Mouse (Mus musculus) midbrain, embryonic 14.5 days (tissue): Measurements from ENCODE around the gene Gm45808. TPM values are rescaled to one million over a fixed set of nuclear protein-coding genes. Genes with fewer than 3 reads are reported as not detected.
"Not testable (repeated sequence)": the region's sequence is repeated elsewhere in the genome, so short reads cannot be mapped to it uniquely, and the experiment has no call there.

Source experiments
- ATAC-seq: fragments of 200-750 bp; cut with Nextera tagmentation; 2 replicates; pipeline ENCODE4 v1.8.0; 2017; ENCODE audit warnings: moderate number of reproducible peaks, moderate library complexity; ENCODE audit not compliant: low FRiP score, low TSS enrichment
- DNase-seq: peaks from one replicate; pipeline ENCODE4 v3.0.0-alpha.2; 2015
- H3K27ac ChIP-seq: fragments of 300-500 bp; sonication (generic); replicated peaks from 2 replicates; pipeline ENCODE4 v1.5.1; 2014; ENCODE audit warnings: mild to moderate bottlenecking, low read depth, low read length, moderate library complexity
- H3K27me3 ChIP-seq: fragments of 300-500 bp; sonication (generic); 2 replicates; pipeline ENCODE4 v1.6.1; 2014; ENCODE audit warnings: low read length, control low read depth, mixed read lengths; ENCODE audit not compliant: control insufficient read depth, insufficient read depth
- H3K36me3 ChIP-seq: fragments of 300-500 bp; sonication (generic); 2 replicates; pipeline ENCODE4 v1.6.1; 2014; ENCODE audit warnings: low read length, control low read depth; ENCODE audit not compliant: control insufficient read depth, insufficient read depth
- H3K4me1 ChIP-seq: fragments of 300-500 bp; sonication (generic); 2 replicates; pipeline ENCODE4 v1.6.1; 2014; ENCODE audit warnings: mild to moderate bottlenecking, antibody characterized with exemption, low read length, control low read depth; ENCODE audit not compliant: control insufficient read depth, insufficient read depth
- H3K4me2 ChIP-seq: fragments of 300-500 bp; sonication (generic); 2 replicates; pipeline ENCODE4 v1.6.1; 2014; ENCODE audit warnings: mild to moderate bottlenecking, low read length, moderate library complexity
- H3K4me3 ChIP-seq: fragments of 300-500 bp; sonication (generic); replicated peaks from 2 replicates; pipeline ENCODE4 v1.5.1; 2014; ENCODE audit warnings: low read depth, low read length
- H3K9ac ChIP-seq: fragments of 300-500 bp; sonication (generic); replicated peaks from 2 replicates; pipeline ENCODE4 v1.6.1; 2014; ENCODE audit warnings: mild to moderate bottlenecking, low read length, moderate library complexity
- H3K9me3 ChIP-seq: fragments of 300-500 bp; sonication (generic); 2 replicates; pipeline ENCODE4 v1.6.1; 2016; ENCODE audit warnings: low read length, control low read depth, mixed read lengths; ENCODE audit not compliant: control insufficient read depth
- WGBS: fragments of 180-500 bp; shearing (Covaris S2); extraction: QIAGEN DNeasy Blood & Tissue Kit; methylation state at CpG from one replicate; pipeline ENCODE4 v1.1.7; 2014; 5-methylcytosine and 5-hydroxymethylcytosine counted together
- polyA plus RNA-seq: library from polyadenylated mRNA; unstranded; fragments of >200 nt; fragmentation: Nextera tagmentation; extraction: Ambion mirVana; gene quantifications from 2 replicates; pipeline ENCODE4 v1.2.1, GENCODE M21; 2014

Gene Gm45808
- polyA plus RNA-seq, 1 experiment from 2014 or later: not detected

DNA sequence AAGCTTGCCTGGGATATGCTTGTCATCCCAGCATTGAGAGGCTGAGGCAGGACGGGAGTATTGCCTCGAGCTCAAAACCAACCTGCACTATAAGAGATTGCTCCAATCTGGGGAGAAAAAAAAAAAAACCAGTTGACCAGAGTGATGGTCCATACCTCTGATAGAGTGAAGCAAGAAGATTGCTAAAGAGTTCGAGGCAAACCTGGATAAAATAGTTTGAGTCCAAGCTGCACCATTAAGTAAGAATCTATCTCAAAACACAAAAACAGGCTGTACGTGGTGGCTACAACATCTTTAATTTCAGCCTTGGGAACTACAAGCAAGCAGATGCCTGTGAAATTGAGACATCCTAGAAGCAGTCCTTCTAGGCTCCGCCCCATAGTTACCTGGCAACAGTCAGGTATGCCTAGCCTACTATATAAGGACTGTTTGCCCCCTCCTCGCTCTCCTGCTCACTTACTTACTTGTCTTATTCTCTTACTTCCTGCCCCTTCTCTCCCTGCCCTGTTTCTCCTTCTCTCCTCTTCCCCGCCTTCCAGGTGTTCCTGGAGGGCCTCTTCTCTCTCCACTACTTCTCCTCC is 19.4 kb downstream of the Gm45808 start:
- Histone ChIP-seq H3K27me3 (no peaks in the 10 kb centered on the region), H3K9me3 (no peaks in the 10 kb centered on the region), H3K27ac (no peak overlapping the region), H3K4me1 (peaks cover 12% of the 10 kb centered on the region), H3K4me3 (peak overlapping the region; percentile 84), H3K36me3 (peaks cover 27% of the 10 kb centered on the region), H3K4me2 (peak overlapping the region; percentile 95), H3K9ac (no peak overlapping the region; the same call in 1 of the 2 replicates)
- no peak for DNase-seq
- ATAC-seq: peak; percentile 61
- 31% methylated on average over 7 of the region's 7 CpGs for WGBS

DNA sequence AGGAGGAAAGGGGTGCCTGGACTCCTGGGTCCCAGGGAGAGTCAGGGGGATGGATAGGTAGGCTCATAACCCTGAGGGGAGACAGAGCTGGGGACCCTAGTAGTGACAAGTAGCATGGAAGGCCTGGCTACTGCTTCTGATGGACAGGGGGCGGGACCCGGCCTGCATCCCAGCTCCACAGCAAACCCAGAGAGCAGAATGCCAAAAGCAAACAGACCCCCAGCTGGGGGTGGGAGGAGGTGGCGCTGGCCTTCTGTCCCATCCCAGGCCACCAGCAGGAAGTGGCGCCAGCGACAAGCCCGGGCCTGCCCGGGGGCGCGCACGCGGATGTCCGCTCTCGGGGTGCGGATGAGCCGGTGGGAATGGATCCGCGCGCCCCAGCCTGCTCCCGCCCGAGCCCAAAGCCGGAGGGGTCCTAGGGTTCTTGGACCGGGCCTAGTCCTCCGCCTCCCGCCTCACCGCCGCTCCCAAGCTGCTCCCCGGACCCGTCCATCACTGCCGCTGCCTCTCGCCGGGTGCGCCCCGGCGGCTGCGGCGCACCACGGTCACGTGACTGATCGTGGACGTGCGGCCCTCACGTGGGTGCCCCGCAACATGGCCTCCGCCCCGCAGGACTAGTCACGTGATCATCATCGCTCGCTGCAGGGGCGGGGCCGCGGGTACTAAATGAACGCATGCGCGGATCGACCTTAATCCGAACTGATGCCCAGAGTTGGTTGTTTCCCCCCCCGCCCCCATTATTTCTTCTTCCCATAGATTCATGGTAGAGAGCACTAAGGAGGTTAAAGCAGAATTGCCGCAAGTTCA is 20.1 kb downstream of the Gm45808 start, which contains the start of gene Bax:
TSS of gene Bax (minus strand) at position 616 of the 807 bp plus-strand sequence.
- Histone ChIP-seq H3K4me2 (peak within 1 kb of the TSS; percentile 95), H3K4me3 (peak within 1 kb of the TSS; percentile 84), H3K9ac (peak within 1 kb of the TSS; percentile 84), H3K36me3 (peaks cover 33% of the 10 kb centered on the region), H3K9me3 (no peaks in the 10 kb centered on the region), H3K27ac (peak within 1 kb of the TSS; percentile 77), H3K4me1 (peaks cover 12% of the 10 kb centered on the region), H3K27me3 (no peaks in the 10 kb centered on the region)
- under 1% methylated on average over 58 of the region's 58 CpGs for WGBS
- ATAC-seq: peak; percentile 87
- DNase-seq: peak; percentile 100

DNA sequence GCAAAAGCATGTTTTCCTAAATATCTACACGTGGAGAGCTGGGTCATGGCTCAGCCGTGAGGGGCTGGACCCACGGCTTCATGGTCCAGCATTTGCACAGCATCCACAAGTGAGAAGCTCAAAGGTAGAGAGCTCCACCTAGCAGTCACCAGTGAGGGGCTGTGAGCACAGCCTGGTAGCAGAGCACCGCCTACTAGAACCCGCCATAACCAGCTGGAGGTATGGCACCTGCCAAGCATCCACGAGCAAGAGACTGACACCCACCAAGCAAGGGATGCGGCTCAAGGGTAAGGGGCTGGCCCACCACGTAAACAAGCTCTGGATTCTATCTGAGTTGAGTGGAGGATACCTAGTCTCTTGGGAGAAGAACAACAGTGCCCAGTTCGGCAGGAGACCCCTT is 21.1 kb downstream of the Gm45808 start:
- H3K36me3 ChIP-seq: peaks cover 34% of the 10 kb centered on the region
- peak overlapping the region; percentile 84 for H3K9ac ChIP-seq
- peaks cover 18% of the 10 kb centered on the region for H3K4me1 ChIP-seq
- peak overlapping the region; percentile 84 for H3K4me3 ChIP-seq
- no peaks in the 10 kb centered on the region for H3K27me3 ChIP-seq
- H3K27ac ChIP-seq: no peak overlapping the region
- WGBS: 80% methylated on average over 9 of the region's 9 CpGs
- H3K4me2 ChIP-seq: peak overlapping the region; percentile 95
- DNase-seq (no peak), ATAC-seq (no peak)
- H3K9me3 ChIP-seq: no peaks in the 10 kb centered on the region

DNA sequence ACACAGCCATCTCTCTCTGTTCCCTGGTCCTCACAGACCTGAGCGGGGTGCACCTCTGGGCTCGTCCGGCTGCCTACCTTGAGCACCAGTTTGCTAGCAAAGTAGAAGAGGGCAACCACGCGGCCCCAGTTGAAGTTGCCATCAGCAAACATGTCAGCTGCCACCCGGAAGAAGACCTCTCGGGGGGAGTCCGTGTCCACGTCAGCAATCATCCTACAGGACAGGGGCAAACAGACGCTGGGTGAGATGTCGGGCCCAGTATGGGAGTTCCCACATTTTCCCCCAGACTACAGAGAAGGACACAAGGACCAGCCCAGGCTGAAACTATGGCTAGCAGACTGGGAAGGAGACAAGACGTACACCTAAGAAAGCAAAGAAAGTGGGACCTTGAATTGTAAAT is 21.5 kb downstream of the Gm45808 start:
- WGBS: 97% methylated on average over 12 of the region's 12 CpGs
- DNase-seq (no peak), ATAC-seq (no peak)
- H3K4me3 ChIP-seq: 0 out of 2 replicates have a peak overlapping the region, but pooled peaks have one; percentile 84
- no peak overlapping the region for H3K27ac ChIP-seq
- H3K9ac ChIP-seq: no peak overlapping the region
- H3K36me3 ChIP-seq: peaks cover 34% of the 10 kb centered on the region
- no peaks in the 10 kb centered on the region for H3K9me3 ChIP-seq
- peaks cover 23% of the 10 kb centered on the region for H3K4me1 ChIP-seq
- peak overlapping the region; percentile 95; the same call in 1 of the 2 replicates for H3K4me2 ChIP-seq
- no peaks in the 10 kb centered on the region for H3K27me3 ChIP-seq

DNA sequence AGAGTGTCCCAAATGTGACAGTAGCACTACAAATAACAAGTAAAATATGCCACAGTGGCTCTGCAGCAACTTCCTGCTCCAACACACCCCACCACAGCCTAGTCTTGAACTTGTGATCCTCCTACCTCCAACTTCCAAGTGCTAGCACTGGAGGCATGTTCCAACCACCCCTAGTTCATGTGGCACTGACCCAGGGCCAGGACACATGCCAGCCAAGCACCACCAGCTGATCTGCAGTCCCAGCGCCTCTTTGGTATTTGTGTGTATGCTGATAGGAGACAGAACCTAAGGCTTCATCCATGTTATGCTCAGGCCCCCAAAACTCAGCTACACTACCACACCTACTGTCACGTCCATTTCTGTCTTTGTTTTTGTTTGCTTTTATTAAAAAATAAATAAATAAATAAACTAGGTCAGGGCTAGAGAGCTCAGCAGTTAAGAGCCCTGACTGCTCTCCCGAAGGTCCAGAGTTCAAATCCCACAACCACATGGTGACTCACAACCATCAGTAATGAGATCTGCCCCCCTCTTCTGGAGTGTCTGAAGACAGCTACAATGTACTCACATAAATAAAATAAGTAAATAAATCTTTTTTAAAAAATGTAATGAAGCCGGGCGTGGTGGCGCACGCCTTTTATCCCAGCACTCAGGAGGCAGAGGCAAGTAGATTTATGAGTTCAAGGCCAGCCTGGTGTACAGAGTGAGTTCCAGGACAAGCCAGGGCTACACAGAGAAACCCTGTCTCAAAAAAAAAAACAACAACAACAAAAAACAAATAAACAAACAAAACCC is 22.4 kb downstream of the Gm45808 start:
- H3K9me3 ChIP-seq: no peaks in the 10 kb centered on the region
- WGBS: 97% methylated on average over 7 of the region's 7 CpGs
- no peak overlapping the region for H3K27ac ChIP-seq
- H3K4me3 ChIP-seq: no peak overlapping the region
- H3K4me1 ChIP-seq: peaks cover 24% of the 10 kb centered on the region
- no peak overlapping the region for H3K4me2 ChIP-seq
- DNase-seq (no peak), ATAC-seq (no peak)
- H3K9ac ChIP-seq: no peak overlapping the region
- H3K36me3 ChIP-seq: peaks cover 34% of the 10 kb centered on the region
- H3K27me3 ChIP-seq: no peaks in the 10 kb centered on the region

DNA sequence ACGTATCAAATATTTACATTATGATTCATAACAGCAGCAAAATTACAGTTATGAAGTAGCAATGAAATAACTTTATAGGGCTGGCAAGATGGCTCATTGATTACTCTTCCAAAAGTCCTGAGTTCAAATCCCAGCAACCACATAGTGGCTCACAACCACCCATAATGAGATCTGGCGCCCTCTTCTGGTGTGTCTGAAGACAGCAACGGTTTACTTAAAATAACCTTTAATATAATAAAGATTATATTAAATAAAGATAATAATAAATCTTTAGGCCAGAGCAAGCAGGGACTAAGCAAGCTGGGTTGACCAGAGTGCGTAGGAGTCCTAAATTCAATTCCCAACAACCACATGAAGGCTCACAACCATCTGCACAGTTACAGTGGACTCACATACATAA is 23.7 kb downstream of the Gm45808 start:
- not testable (repeated sequence) for H3K4me2 ChIP-seq, H3K27me3 ChIP-seq, H3K4me3 ChIP-seq, H3K9ac ChIP-seq, H3K9me3 ChIP-seq, H3K27ac ChIP-seq, ATAC-seq, DNase-seq
- 80% methylated on average over 4 of the region's 4 CpGs for WGBS
- Histone ChIP-seq H3K36me3 (peaks cover 39% of the 10 kb centered on the region), H3K4me1 (peaks cover 28% of the 10 kb centered on the region)

DNA sequence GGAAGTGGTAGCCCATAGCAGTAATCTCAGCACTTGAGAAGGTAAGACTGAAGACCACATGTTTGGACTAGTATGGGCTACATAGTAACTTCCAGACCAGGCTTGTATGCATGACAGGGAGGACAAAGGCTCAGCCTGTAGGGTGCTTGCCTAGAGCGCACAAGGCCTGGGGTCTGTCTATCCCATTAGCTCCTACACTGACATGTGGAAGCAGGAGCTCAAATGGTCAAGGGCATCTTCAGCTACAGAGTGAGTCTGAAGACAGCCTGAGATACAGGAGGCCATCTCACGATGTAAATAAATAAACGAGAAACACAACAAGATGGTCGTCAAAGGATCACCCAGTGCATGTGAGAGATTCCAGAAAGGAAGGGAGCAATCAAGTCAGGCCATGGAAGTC is 24.3 kb downstream of the Gm45808 start:
- H3K27me3 ChIP-seq: no peaks in the 10 kb centered on the region
- no peak for ATAC-seq
- no peak overlapping the region for H3K4me2 ChIP-seq
- peaks cover 33% of the 10 kb centered on the region for H3K4me1 ChIP-seq
- WGBS: 94% methylated on average over 4 of the region's 4 CpGs
- DNase-seq: no peak
- H3K4me3 ChIP-seq: no peak overlapping the region
- no peak overlapping the region for H3K9ac ChIP-seq
- H3K27ac ChIP-seq: no peak overlapping the region
- no peaks in the 10 kb centered on the region for H3K9me3 ChIP-seq
- peaks cover 44% of the 10 kb centered on the region for H3K36me3 ChIP-seq

DNA sequence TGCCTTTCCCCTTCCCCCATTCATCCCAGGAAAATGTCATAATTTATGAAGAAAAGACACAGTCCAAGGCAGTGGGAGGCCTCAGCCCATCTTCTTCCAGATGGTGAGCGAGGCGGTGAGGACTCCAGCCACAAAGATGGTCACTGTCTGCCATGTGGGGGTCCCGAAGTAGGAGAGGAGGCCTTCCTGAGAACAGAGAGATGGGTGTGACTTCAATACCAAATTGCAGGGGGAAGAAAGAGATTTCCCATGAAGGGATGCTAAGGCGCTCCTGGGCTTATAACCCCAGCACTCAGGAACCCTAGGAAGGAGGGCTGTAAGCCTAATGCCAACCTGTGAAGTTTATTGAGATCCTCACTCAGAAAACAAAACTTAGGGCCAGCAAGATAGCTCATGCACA is 24.8 kb downstream of the Gm45808 start:
- 92% methylated on average over 4 of the region's 4 CpGs for WGBS
- H3K9ac ChIP-seq: no peak overlapping the region
- peaks cover 39% of the 10 kb centered on the region for H3K4me1 ChIP-seq
- no peak overlapping the region for H3K4me3 ChIP-seq
- H3K36me3 ChIP-seq: peaks cover 50% of the 10 kb centered on the region
- H3K27ac ChIP-seq: no peak overlapping the region; the same call in 1 of the 2 replicates
- no peaks in the 10 kb centered on the region for H3K9me3 ChIP-seq
- no peak for ATAC-seq
- H3K27me3 ChIP-seq: no peaks in the 10 kb centered on the region
- no peak overlapping the region for H3K4me2 ChIP-seq
- no peak for DNase-seq
